Mouse (Mus musculus) R1 (cell line): ENCODE measurements at regions not wholly inside any gene's neighbourhood (a gene's known extent, or its start where the extent isn't known, plus 50 kb on each side); places are given as distances from the start of the nearest gene placed in this dataset.
A peak's percentile ranks its signal among the peaks of the same experiment; 100 is the strongest.

Experiments used
- DNase-seq: peaks from one replicate; pipeline ENCODE4 v3.0.0-alpha.2; 2018; ENCODE audit warnings: low read depth, low spot score

GRCm38 (mm10) chr17:41015317-41015716 lies 80.5 kb upstream of the Cenpq start:
- peak; percentile 23 for DNase-seq
